Mouse (Mus musculus) embryonic facial prominence, embryonic 14.5 days (tissue): ENCODE data around the gene Efhd2. TPM values are rescaled to one million over a fixed set of nuclear protein-coding genes. Genes with fewer than 3 reads are reported as not detected.

Experiments used
- ATAC-seq: fragments of 200-750 bp; cut with Nextera tagmentation; 2 replicates; pipeline ENCODE4 v1.8.0; 2017; ENCODE audit warnings: low read depth, moderate number of reproducible peaks, moderate TSS enrichment
- DNase-seq: peaks from one replicate; pipeline ENCODE4 v3.0.0-alpha.2; 2015; ENCODE audit warnings: low spot score
- H3K27ac ChIP-seq: fragments of 300-500 bp; sonication (generic); replicated peaks from 2 replicates; pipeline ENCODE4 v1.5.1; 2014; ENCODE audit warnings: low read depth, mild to moderate bottlenecking, low read length, moderate library complexity
- H3K27me3 ChIP-seq: fragments of 300-500 bp; sonication (generic); replicated peaks from 2 replicates; pipeline ENCODE4 v1.6.1; 2014; ENCODE audit warnings: low read length; ENCODE audit not compliant: control insufficient read depth, insufficient read depth
- H3K36me3 ChIP-seq: fragments of 300-500 bp; sonication (generic); 2 replicates; pipeline ENCODE4 v1.6.1; 2014; ENCODE audit warnings: low read length, mixed read lengths; ENCODE audit not compliant: control insufficient read depth, insufficient read depth
- H3K4me1 ChIP-seq: fragments of 300-500 bp; sonication (generic); 2 replicates; pipeline ENCODE4 v1.6.1; 2014; ENCODE audit warnings: antibody characterized with exemption, low read length; ENCODE audit not compliant: control insufficient read depth, insufficient read depth
- H3K4me2 ChIP-seq: fragments of 300-500 bp; sonication (generic); 2 replicates; pipeline ENCODE4 v1.6.1; 2014; ENCODE audit warnings: low read depth, mild to moderate bottlenecking, low read length, moderate library complexity, mixed read lengths
- H3K4me3 ChIP-seq: fragments of 300-500 bp; sonication (generic); 2 replicates; pipeline ENCODE4 v1.5.1; 2014; ENCODE audit warnings: low read depth, mild to moderate bottlenecking, low read length
- H3K9ac ChIP-seq: fragments of 300-500 bp; sonication (generic); 2 replicates; pipeline ENCODE4 v1.6.1; 2014; ENCODE audit warnings: low read depth, mild to moderate bottlenecking, low read length, moderate library complexity, mixed read lengths
- H3K9me3 ChIP-seq: fragments of 300-500 bp; sonication (generic); 2 replicates; pipeline ENCODE4 v1.6.1; 2016; ENCODE audit warnings: low read length; ENCODE audit not compliant: control insufficient read depth
- WGBS: fragments of 180-500 bp; shearing (Covaris S2); extraction: QIAGEN DNeasy Blood & Tissue Kit; methylation state at CpG from one replicate; pipeline ENCODE4 v1.1.7; 2014; 5-methylcytosine and 5-hydroxymethylcytosine counted together
- polyA plus RNA-seq: library from polyadenylated mRNA; unstranded; fragments of >200 nt; fragmentation: Nextera tagmentation; extraction: Ambion mirVana; gene quantifications from 2 replicates; pipeline ENCODE4 v1.2.1, GENCODE M21; 2014

Efhd2 gene
- polyA plus RNA-seq, 1 experiment from 2014 or later: 61.6 TPM

DNA sequence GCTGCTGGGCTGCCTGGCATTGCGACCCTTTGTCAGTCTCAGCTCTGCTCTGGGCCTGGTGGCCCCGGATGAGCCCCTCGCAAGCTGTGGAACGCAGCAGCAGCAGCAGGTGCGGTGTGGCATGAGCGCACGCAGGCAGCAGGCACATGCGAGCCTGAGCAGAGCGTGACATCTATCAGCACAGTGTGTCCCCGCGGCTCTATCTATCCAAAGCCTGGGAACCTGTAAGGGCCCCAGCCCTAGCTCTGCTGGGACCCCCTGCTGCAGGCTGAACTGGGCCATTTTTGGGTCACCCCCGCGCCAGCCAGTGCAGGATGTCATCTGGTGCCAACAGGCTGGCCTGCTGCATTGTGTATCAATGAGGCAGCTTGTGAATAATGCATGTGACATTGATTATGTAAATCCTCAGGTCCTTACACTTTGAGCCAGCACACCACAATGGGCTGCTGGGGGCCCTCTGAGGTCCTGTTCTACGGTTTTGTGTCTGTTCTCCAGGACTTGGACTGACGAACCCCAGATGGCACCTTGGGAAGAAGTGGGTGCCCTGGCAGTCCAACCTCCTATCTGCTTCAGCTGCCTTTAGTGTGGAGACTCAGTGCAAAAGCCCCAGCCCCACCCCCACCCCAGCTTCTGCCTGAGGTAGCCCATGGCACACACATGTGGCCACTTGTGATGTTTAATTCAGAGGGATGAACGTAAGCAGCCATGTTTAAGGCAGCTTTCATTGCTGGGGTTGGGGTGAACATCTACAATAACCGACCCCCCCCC, 27.2 kb upstream of the Efhd2 start:
- H3K27me3 ChIP-seq: no peaks in the 10 kb centered on the region
- peaks cover 10% of the 10 kb centered on the region for H3K4me1 ChIP-seq
- DNase-seq (no peak), ATAC-seq (no peak)
- H3K9me3 ChIP-seq: no peaks in the 10 kb centered on the region
- H3K4me3 ChIP-seq: no peak overlapping the region
- 0 out of 2 replicates have a peak overlapping the region, but pooled peaks have one; percentile 5 for H3K9ac ChIP-seq
- no peaks in the 10 kb centered on the region for H3K36me3 ChIP-seq
- no peak overlapping the region for H3K4me2 ChIP-seq
- 53% methylated on average over 17 of the region's 17 CpGs for WGBS
- H3K27ac ChIP-seq: no peak overlapping the region

GRCm38 (mm10) chr4:141900421-141900820, 25.7 kb upstream of the Efhd2 start:
- H3K9ac ChIP-seq: no peak overlapping the region
- no peaks in the 10 kb centered on the region for H3K9me3 ChIP-seq
- no peaks in the 10 kb centered on the region for H3K36me3 ChIP-seq
- H3K27me3 ChIP-seq: no peaks in the 10 kb centered on the region
- peaks cover 10% of the 10 kb centered on the region for H3K4me1 ChIP-seq
- ATAC-seq: no peak
- no peak overlapping the region for H3K4me3 ChIP-seq
- H3K27ac ChIP-seq: peak overlapping the region; percentile 19
- H3K4me2 ChIP-seq: no peak overlapping the region
- WGBS: 48% methylated on average over 11 of the region's 11 CpGs
- DNase-seq: no peak

- peak overlapping the region; percentile 72 for H3K27ac ChIP-seq
- H3K4me3 ChIP-seq: no peak overlapping the region
- H3K4me1 ChIP-seq: peaks cover 10% of the 10 kb centered on the region
- DNase-seq (peak; percentile 84), ATAC-seq (peak; percentile 58)
- no peaks in the 10 kb centered on the region for H3K9me3 ChIP-seq
- H3K27me3 ChIP-seq: no peaks in the 10 kb centered on the region
- H3K9ac ChIP-seq: no peak overlapping the region
- no peaks in the 10 kb centered on the region for H3K36me3 ChIP-seq
- 0 out of 2 replicates have a peak overlapping the region, but pooled peaks have one; percentile 25 for H3K4me2 ChIP-seq
- 13% methylated on average over 6 of the region's 8 CpGs for WGBS
Observed at GRCm38 (mm10) chr4:141899936-141900335, 25.2 kb upstream of the Efhd2 start.

- Histone ChIP-seq H3K4me1 (peaks cover 10% of the 10 kb centered on the region), H3K9me3 (no peaks in the 10 kb centered on the region), H3K36me3 (no peaks in the 10 kb centered on the region), H3K27me3 (no peaks in the 10 kb centered on the region), H3K4me3 (no peak overlapping the region), H3K4me2 (no peak overlapping the region), H3K9ac (no peak overlapping the region), H3K27ac (no peak overlapping the region)
- ATAC-seq: no peak
- DNase-seq: no peak
- WGBS: 81% methylated on average over 8 of the region's 8 CpGs
Observed at GRCm38 (mm10) chr4:141898905-141899304, 24.2 kb upstream of the Efhd2 start.

GRCm38 (mm10) chr4:141897838-141898237, 23.1 kb upstream of the Efhd2 start:
- ATAC-seq (peak; percentile 82), DNase-seq (peak; percentile 87)
- Histone ChIP-seq H3K4me1 (peaks cover 10% of the 10 kb centered on the region), H3K9ac (no peak overlapping the region; the same call in 1 of the 2 replicates), H3K27me3 (no peaks in the 10 kb centered on the region), H3K27ac (0 out of 2 replicates have a peak overlapping the region, but pooled peaks have one; percentile 61), H3K36me3 (no peaks in the 10 kb centered on the region), H3K9me3 (no peaks in the 10 kb centered on the region), H3K4me3 (no peak overlapping the region), H3K4me2 (no peak overlapping the region)
- 38% methylated on average over 3 of the region's 3 CpGs for WGBS

DNA sequence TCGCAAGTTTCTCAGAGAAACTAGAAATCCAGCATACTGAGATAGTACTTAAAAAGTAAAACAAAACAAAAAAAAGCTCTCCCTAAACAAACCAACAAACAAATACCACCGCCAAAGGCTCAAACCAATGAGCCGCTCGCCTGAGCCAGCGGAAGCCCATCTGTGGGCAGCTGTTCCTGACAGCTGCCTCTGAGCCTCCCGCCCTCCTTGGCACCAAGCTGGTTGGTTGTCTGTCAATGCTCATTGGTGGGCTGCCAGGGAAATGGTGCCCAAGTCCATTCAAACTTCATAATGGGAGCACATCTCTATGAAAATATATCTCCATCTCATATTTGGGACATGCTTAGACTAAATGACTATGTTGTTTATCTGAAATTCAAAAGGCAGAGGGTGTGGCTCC, 22.5 kb upstream of the Efhd2 start:
- H3K4me2 ChIP-seq: no peak overlapping the region
- no peaks in the 10 kb centered on the region for H3K27me3 ChIP-seq
- peak; percentile 74 for DNase-seq
- 71% methylated on average over 6 of the region's 6 CpGs for WGBS
- H3K9me3 ChIP-seq: no peaks in the 10 kb centered on the region
- no peak overlapping the region for H3K9ac ChIP-seq
- no peak overlapping the region for H3K4me3 ChIP-seq
- ATAC-seq: peak; percentile 19; the same call in 1 of the 2 replicates
- peaks cover 10% of the 10 kb centered on the region for H3K4me1 ChIP-seq
- no peaks in the 10 kb centered on the region for H3K36me3 ChIP-seq
- H3K27ac ChIP-seq: peak overlapping the region; percentile 42; the same call in 1 of the 2 replicates

DNA sequence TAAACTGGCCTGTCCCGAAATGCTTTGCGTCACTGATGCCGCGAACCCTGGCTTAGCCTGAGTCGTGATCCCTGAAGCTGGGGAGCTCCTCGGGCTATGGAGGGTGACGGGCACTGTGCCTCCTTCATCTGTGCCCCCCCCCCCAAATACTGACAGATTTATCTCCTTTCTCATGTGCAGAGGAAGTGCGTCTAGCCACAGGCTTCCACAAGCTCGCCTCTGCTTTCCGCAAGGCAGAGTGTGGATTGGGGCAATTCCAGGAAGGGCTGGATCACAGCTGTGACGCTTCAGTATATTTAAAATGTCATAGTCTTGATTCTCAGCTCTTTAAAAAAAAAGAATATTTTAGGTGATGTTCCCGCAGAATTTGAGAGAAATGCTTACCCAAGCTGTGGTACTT, 21.1 kb upstream of the Efhd2 start:
- no peak overlapping the region for H3K9ac ChIP-seq
- no peaks in the 10 kb centered on the region for H3K27me3 ChIP-seq
- no peaks in the 10 kb centered on the region for H3K36me3 ChIP-seq
- no peaks in the 10 kb centered on the region for H3K9me3 ChIP-seq
- ATAC-seq (no peak), DNase-seq (no peak)
- H3K27ac ChIP-seq: no peak overlapping the region
- no peak overlapping the region for H3K4me2 ChIP-seq
- no peak overlapping the region for H3K4me3 ChIP-seq
- 57% methylated on average over 12 of the region's 12 CpGs for WGBS
- H3K4me1 ChIP-seq: peaks cover 6% of the 10 kb centered on the region

DNA sequence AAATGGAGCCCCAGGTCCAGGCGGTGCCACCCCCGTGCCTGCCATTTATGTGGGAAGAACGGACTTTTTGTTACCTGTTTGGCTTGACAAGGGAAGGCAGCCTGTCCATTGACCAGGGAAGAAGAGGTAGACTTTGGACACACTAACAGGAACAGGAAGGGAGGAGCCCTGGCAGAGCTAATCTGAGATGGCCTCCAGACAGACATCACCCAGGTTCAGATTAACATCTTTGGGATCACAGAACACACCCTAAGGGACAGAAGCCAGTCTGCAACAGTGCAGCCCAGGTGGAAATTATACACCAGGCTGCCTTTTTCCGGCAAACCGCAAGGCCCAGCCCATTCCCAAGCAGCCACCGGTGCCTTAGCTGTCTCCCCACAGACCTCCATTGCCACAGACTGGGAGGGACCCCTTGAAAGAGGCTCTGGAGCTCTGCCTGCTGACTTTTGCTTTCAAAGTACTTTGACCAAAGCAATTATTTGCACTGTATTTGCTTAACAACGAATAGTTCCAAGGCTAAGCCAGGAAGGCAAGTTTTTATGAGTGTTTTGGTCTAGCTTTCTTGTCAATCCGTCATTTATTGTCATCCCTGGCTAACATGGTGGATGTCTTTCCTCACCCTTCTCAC, 18.6 kb upstream of the Efhd2 start:
- H3K9ac ChIP-seq: no peak overlapping the region
- H3K4me1 ChIP-seq: no peaks in the 10 kb centered on the region; the same call in 1 of the 2 replicates
- no peaks in the 10 kb centered on the region for H3K27me3 ChIP-seq
- H3K36me3 ChIP-seq: no peaks in the 10 kb centered on the region
- WGBS: 79% methylated on average over 8 of the region's 8 CpGs
- DNase-seq (no peak), ATAC-seq (no peak)
- H3K4me3 ChIP-seq: no peak overlapping the region
- H3K4me2 ChIP-seq: no peak overlapping the region
- no peaks in the 10 kb centered on the region for H3K9me3 ChIP-seq
- no peak overlapping the region for H3K27ac ChIP-seq
